Mouse (Mus musculus) spleen, adult 18-20 months (tissue): ENCODE data around the gene Orm3.

ENCODE experiments used
- DNase-seq, 2 experiments: peaks; one replicate each; pipeline ENCODE4 v3.0.0; 2022; ENCODE audit warnings: mixed read lengths in 2 of 2

The Orm3 gene

DNA sequence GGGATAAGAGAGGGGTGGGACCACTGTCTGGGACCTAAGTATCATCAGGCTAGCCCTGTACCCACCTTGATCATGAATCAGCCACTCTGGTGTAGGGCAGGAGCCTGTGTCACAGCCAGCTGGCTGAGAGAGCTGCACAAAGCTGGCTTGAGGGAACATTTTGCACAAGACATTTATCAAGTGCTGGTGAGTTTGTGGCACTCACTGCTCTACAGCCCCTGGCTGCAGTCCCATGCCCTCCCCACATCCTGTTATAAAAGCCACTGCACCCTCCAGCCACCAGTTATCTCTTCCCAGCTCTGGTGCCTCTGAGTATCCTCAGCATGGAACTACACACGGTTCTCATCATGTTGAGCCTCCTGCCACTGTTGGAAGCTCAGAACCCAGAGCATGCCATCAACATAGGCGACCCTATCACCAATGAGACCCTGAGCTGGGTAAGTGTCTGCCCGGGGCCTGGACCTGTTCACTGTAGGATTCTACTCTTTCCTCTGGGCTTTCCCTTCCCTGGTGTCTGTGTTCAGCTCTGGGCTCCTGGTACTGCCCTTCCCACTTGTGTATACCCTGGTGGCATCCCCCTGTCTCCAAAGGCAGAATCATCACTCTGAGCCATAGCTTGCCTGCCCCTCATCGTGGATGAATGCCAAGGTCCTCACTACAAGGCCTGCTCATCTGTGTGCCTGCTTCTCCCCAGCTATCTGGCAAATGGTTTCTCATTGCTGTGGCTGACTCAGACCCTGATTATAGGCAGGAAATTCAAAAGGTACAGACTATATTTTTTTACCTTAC, at the start of gene Orm3:
Gene Orm3, plus strand, starts transcription at position 286 of the 789 bp plus-strand sequence.
- DNase-seq = no peak

DNA sequence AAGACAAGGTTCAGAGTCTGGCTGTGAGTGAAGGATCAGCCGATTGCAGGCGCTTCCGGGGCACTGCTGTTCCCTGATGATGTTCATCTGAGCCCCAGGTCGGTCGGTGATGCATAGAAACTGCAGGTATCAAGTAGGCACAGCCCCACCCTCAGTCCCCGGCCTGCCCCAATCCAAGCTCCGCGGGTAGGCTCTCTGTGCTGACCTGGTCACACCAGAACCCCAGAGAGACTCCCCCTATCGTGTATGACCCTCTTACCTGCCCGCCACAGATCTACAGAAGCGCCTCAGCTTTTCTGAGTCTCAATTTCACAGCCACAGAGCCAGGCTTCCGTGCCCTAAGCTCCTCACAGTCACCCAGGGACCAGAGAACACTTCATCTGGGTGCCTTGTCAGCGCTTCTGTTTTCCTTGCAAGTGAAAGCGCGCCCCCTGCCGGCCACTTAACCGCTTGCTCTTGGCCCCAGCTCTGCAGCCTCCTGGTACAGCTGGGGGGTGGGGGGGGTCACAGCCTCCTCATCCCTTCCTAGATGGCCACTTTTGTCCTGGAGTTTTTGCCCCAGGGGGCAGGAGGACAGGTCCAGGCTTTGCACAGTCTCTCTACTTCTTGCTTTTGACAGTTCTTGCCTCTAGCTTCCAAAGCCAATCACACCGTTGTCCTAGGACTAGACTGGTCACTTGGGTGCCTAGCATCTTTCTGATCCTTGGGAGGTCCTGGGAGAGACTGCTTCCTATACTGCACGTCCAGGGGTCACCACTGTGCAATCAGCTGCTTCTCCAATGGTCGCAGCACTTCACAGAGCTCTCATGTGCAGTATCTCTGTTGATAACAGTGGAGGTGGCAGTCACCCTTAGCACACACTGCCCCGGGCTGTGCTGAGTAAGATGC, 48.5 kb upstream of the Orm3 start:
- peak; percentile 50 to 83 for DNase-seq

DNA sequence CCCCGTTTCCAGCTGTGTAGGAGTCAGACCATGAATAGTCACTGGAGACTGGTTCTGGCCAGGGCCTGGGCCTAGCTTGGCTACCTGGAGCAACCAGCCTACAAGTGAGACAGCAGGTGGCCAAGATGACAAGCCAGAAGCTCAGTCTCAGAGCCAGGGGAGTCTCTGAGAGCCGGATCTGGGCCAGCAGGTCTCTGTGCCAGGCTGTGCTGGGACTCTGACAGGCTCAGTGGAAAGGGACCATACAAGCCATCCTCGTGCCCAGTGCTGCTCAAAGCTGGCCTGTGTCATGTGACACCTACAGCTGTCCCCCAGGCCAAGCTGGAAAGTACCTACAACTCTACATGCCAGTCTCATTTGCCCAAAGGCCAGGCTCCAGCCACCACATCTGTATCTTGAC, 47.6 kb upstream of the Orm3 start:
- DNase-seq = no peak

DNA sequence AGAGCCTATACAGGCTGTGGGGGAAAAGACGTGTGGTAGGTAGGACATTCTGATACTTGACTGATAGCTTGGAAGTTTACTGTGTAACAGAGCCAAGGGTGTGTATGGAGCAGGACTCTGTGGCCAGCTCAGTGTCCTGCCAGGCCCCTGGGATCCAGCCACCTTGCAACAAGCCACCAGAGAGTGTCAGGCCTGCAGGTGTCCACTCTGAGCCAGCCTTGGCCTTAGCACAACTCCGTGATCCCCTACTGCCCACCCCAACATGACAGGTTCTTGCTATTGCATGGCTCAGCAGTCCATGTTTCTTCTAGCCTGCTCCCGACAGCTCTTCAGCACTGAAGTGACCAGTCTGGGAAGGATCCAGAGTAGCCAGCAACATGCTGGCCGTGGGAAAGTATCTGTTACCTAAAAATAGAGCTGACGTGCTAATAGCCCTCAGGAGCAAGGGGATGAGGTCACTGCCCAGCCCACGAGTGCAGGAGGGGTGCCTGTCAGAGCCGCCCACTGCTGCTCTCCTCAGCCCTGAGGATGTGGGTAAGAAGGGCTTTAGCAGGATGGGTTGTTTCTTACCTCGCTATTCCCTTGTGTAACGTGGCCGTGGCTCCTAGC, 45.6 kb upstream of the Orm3 start:
- no peak for DNase-seq

DNA sequence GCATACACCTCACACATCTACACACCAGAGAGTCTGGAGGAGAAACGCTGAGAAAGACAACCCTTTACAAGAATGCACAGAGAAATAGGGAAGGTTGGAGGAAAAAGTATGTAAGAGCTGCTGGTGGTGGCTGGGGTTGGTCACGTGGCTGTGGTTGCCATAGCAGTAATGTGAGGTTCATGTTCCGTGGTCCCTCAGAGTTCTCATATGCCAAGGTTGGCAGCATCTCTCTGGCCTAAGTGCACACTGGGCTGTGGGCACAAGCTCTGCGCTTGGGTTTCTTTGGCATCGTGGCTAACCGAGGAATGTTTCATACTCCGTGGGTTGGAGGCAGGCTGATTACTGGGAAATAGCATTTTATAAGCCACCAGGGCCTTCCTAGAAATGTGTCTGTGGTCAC, 44.5 kb upstream of the Orm3 start:
- no peak for DNase-seq

DNA sequence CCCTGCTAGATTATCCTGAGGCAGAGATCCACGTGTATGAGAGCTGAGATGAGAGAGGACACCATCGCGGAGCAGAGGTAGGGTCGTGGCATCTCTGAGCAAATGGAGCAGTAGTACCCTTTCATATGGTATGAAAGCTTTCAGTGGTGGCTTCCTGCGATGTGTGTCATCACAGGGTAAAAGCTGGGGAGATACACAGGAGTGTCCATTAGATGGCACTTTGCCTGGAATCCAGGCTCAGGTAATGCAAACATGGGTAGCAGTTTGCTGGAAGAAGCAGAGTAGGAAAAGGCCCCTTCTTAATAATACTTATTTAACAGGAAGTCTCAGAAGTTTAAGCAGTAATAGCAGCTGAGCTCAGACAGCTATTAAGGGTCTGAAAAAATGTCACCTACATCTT, 41.9 kb upstream of the Orm3 start:
- no peak for DNase-seq

DNA sequence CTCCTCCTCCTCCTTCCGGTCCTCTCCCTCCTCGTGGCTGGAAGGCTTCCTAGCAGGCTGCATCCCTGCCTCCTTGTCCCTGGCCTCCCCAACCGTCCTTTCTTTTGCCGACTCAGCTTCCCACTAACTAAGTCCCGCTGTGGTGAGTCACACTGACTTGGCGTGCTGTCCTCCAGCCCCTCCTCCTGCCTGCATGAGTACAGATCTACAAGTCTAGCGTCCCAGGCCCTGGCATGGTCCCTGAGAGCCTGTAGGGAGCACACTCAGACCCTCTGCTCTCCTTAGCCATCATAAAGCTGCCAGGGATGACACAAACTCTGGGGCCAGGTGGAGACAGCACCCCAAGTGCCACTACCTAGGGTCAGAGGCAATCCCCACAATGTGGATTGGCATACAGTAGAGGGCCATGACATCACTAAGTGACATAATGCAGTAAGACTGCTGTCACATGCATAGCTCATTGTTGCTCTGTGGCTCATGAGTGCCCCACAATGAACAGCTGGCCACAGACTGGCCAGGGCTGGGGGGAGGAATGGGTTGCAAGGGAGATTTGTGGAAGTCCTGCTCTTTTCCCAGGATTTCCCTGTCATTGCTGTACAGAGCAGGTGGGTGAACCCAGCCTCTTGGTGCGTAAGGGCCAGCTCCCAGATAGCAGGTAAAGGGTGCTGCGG, 39.8 kb upstream of the Orm3 start:
- no peak for DNase-seq

DNA sequence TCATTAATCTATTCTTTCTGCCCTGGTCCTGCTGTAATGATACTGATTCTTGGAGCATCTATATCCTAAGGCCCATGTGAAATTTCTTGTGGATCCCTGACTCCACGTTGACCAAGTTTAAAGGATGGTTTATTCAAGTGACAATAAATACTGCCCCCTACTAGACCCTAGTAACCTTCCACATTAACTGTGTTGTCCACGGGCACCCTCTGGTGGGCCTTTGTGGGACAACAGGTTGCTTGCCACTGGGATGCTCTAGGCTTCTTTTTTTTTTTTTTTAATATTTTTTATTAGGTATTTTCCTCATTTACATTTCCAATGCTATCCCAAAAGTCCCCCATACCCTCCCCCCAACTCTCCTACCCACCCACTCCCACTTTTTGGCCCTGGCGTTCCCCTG, 36.4 kb upstream of the Orm3 start:
- peak in 1 of 2 experiments; percentile 65 for DNase-seq

DNA sequence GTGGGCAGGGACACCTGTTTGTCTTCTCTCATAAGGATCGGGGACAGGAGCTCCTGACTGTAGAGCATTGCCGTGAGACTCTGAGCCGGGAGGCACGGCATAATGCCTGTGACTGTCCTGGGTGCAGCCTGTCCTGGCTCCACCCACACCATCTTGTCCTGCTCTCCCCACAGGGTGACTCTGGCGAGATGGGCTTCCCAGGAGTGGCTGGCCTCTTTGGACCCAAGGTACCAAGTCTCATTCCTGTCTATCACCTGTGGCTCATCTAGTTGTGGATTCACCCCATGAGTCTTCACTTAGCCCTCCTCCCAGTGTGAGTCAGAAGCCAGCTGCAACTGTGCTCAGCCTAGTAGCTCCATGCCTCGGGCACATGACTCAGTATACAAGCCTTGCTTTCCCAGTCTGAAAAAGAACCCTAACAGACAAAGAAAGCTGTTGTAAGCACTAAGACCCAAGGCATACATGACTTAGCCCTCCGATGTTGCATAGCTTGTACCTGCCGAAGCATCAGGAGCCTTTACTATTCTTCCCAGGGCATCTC, 32.6 kb upstream of the Orm3 start:
- no peak for DNase-seq

DNA sequence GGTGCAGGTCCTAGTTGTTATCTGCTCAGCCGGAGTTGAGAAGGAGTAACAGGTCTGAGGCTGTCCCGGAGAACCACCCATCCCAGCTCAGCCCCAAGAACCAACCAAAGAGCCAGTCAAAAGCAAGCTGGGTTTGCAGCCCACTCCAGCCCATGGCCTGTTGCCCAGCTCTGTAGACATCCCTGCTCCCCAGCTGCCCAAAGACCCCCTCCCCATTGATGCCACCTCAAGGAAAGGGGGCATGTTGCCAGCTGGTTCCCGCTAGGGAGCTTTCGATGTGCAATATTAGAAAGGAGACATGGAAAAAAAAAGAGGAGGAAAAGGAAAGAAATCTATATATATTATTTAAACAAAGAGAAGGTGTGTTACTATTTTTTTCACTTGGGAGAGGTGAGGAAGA, 22.6 kb upstream of the Orm3 start:
- no peak for DNase-seq

DNA sequence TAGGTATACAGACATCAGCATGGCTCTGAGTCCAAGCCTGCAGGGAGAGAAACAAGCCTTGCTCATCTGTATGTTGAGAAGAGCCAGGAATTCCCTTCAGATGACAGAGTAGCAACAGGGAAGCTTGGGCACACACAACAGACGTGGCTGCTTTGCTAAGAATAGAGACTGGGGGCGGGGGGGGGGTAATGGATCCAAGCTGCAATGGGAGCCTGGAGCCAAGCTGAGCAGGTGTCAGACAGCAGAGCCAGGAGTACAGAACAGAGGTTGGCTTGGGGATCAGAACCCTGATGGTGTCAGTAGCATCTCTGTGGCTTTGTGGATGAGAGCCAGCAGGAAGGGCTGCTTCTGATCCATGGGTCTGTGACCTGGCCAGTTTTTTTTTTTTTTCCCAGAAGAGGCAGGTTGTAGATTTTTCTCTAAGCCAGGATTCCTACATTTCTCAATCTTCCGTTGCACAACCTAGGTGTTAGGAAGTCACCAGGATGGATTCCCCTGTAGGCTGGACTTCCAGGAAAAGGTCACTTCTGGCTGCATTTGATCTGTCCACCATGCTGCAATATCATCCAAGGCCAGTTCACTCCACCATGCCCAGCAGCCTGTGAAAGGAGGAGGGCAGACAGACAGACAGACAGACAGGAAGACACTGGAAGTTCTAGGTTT, 17.4 kb upstream of the Orm3 start:
- no peak for DNase-seq

DNA sequence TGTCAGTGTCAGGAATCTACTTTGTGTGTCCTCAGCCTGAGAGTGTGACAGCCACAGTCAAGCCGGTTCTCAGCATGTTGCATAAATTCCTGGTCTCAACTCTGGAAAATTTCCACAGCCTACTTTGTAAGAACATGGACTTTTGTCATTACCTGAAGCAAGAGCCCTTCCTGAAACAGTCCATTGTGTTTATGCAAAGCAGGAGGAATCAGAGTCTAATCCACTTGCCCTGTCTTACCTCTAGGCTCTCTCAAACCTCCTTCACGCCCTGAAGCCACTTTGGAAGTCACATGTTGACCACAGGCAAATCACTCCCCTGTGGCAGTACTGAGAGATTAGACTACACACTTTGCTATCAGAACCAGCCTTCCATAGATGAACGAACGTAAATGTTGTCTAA, 13.5 kb upstream of the Orm3 start:
- DNase-seq = no peak

DNA sequence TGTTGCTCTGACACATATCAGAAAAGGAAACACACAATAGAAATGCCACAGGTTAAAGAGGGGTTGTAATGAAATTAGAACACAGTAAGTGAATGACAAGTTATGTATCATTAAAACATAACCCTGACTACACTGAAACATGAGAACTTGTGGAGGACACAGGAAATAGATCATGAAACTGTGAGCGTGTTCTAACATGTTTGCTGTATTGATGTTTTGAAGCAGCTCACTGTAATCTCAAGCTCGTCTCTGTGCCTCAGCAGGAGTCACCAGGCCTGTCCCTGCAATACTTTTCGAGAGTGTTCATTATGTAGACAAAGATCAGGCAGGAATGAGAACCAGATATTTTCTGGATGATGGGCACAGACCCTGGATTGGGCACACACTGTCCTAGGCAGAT, 12.4 kb upstream of the Orm3 start:
- no peak for DNase-seq

DNA sequence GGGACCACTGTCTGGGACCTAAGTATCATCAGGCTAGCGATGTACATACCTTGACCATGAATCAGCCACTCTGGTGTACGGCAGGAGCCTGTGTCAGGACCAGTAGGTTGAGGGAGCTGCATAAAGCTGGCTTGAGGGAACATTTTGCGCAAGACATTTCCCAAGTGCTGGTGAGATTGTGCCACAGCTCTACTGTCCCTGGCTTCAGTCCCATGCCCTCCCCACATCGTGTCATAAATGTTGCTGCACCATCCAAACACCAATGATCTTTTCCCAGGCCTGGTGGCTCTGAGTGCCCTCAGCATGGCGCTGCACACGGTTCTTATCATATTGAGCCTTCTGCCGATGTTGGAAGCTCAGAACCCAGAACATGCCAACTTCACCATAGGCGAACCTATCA, 11.7 kb upstream of the Orm3 start, which contains the start of gene Orm1:
Gene Orm1, plus strand, starts transcription at position 266 of the 400 bp plus-strand sequence.
- DNase-seq = no peak

DNA sequence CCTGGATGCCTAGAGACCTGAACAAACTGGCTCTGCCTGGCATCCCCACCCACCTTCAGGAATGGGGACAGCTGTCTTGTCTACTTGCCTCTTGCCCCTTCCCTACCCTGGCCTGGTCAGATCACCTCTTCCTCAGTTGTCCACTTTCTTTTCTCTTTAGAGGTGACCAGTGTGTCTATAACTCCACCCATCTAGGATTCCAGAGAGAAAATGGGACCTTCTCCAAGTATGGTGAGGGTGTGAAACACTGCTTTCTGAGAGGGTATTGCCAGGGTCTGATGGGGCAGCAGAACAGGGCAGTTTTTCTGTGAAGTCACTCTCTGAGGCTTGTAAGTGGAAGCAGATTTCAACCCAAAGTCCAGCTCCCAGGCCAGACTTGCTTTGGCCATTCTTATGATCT, 10.7 kb upstream of the Orm3 start:
- no peak for DNase-seq

DNA sequence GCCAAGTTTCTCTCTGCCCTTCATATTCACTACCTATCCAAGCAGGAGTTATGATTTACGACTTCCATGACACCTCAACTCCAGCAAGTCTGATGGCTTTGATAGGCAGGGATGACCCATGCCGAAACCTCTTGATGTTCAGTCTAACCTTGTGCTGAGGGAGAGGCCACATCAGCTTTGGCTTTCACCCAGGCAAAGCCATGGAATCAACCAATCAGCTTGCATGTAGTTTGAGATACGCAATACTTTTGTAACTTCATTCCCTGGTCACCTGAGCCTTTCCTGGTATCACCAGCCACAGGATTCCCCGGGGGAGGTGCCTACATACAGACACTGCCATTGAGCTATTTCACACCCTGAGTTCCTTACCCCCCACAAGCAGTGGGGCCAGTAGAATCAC, 9.3 kb upstream of the Orm3 start:
- no peak for DNase-seq

DNA sequence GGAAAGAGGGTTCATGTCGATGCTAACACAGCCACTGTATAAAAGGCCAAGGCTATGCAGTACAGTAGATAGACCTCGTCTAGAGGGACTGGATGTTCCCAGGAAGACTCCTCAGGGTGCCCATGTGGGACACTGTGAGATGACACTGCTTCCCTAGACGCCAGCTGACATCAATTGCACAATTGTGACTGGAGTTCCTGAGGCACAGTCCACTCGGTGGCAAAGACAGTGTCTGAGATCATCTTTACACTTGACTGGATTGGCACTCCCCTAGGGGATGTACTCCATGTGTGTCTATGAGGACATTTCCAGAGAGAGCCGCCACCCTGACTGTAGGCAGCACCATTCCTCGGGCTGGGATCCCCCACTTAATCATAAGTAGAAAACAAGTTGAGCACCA, 7.4 kb upstream of the Orm3 start:
- no peak for DNase-seq

DNA sequence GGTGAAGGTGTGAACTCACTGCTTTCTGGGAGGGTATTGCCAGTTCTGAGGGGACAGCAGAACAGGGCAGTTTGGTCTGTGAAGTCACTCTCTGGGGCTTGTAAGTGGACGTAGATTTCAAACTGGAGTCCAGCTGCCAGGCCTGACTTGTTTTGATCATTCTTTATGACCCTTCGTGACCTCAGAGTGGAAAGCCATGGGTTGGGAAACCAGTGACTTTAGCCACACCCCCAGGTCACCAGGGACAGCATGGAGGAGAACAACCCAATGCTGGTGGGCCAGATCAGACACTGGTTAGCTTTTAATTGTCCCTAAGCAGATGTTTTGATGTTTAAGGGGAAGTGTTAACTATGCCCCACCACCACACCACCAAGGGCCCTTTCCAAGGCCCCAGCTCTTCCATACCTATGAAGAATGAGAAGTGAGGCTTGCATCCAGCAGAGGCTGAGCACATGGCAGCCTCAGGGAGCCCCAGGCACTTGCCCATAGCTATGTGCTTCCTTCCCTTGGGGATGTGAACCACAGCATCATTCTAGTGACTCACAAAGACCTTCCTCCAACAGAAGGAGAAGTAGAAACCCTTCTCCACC, 1.1 kb downstream of the Orm3 start:
- DNase-seq = no peak

DNA sequence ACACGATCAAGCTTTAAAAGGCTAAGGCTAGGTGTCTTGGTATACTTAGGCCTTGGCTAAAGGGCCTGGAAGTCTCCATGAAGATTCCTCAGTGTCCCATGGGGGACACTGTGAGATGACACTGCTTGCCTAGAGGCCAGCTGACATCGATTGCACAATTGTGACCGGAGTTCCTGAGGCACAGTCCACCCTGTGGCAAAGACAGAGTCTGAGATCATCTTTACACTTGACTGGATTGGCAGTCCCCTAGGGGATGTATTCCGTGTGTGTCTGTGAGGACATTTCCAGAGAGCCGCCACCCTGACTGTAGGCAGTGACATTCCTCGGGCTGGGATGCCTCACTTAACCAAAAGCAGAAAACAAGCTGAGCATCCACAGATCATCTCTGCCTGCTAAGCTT, 3.9 kb downstream of the Orm3 start:
- no peak for DNase-seq

DNA sequence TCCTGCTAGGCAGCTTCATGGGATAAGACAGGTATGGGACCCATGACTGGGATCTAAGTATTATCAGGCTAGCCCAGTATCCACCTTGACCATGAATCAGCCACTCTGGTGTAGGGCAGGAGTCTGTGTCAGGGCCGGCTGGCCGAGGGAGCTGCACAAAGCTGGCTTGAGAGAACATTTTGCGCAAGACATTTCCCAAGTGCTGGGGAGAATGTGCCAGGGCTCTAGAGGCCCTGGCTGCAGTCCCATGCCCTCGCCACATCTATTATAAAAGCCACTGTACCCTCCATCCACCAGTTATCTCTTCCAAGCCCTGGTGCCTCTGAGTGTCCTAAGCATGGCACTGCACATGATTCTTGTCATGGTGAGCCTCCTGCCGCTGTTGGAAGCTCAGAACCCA, 6.2 kb downstream of the Orm3 start, which contains the start of gene Orm2:
Gene Orm2, plus strand, starts transcription at position 300 of the 400 bp plus-strand sequence.
- no peak for DNase-seq

DNA sequence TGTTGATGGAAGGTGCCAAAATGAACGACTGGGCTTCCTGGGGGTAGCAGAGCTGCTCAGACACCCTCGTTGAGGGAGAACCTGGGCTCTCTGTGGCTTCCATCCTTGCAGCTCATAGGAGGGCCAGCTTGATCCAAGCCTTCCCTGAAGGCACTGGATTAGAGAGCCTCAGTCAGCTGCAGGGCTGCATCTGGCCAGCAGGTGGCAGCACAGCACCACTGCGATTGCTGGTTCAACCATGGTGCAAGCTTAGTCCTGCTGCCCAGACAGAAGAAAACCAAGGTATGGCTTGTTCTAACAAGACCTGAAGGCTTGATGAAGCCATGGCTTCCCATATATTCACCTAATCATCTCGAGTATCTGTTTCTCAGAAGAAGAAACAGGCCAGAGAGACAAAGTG, 12.6 kb downstream of the Orm3 start:
- DNase-seq = peak; percentile 73 to 88

DNA sequence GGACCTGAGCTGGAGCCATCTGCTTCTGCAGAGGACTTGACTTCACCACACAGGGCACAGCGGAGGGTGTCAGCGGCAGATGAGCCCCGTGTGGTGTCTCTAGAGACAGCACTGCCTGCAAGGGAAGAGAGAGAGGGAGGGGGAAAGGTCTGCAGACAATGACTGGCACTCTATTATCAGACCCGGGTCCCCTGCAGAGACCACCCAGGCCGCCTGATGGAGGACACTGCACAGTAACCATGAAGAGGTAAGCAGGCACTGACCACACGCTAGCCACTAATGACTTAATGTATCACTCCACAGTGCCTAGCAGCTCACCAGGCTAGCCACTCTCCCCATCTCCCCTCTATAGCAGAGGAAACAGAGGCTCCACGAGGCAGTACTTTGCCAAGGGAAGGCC, 14.9 kb downstream of the Orm3 start:
- DNase-seq = no peak
